Mouse (Mus musculus): Measurements from ENCODE around the gene Il1rapl1. TPM values are rescaled to one million over a fixed set of nuclear protein-coding genes. Genes with fewer than 3 reads are reported as not detected.
A peak's percentile ranks its signal among the peaks of the same experiment; 100 is the strongest.

The Il1rapl1 gene
- total RNA-seq, 2 experiments from 2014 or later = 0.98 to 1.4 TPM

DNA sequence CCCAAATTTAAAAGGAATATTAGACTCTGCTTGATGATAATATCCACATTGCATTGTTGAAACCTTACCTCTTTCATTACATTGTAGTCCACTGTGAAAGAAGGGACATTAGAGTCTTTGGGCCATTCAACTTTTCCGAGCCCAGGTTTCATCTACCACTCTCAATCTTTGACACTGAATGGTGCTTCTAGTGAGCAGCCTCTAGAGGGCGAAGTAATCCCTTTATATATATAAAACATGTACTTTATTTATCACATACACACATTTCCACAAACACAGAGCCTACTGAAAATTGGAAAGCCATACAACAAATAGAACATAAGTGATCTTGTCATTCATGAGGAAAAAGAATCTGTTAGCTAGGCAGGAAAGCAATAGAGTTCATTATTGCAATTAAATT lies 459.8 kb downstream of the Il1rapl1 start:
- DNase-seq (ENCODE audit: low spot score in 2 of 2) = no peak

DNA sequence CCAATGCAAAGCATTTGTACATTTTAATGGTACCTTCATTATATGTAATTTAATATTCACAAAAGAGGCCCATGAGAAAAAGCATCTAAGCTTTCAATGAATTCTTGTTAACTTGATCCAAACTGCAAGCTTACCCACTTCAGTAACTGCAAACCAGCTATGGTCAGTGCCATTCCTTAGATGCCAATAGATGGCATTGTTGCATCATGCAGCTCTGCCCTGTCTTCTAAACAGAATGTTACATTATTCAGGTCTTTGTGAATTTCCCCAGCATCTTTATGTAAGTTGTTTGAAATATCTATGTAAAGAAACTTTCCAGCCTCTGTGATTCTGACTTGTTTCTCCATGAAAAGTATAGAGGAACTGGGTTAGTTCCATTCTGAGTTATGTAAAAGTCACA lies 514.5 kb downstream of the Il1rapl1 start:
- DNase-seq (ENCODE audit: low spot score in 2 of 2) = no peak

- DNase-seq (ENCODE audit: low spot score in 2 of 2) = no peak
Observed at GRCm38 (mm10) chrX:87507997-87508396, 607.4 kb downstream of the Il1rapl1 start.

DNA sequence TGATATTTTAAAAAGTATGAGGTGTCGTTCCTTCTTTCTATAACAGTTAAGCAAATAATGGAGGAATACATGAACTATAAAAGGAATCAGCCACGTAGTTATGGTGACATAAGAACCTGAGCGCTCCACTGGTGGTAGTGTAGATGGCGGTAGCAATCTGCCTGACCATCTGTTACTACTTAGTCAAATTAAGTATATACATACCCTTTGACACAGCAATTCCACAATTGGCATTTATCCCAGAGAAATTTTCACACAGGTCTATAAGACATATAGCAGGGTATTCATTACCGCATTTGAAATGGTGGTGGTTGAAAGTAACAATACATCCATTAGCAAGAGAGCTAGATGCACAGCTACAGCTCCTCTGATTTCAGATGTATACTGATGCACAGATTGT lies 612.8 kb downstream of the Il1rapl1 start:
- no peak for DNase-seq (ENCODE audit: low spot score in 2 of 2)

DNA sequence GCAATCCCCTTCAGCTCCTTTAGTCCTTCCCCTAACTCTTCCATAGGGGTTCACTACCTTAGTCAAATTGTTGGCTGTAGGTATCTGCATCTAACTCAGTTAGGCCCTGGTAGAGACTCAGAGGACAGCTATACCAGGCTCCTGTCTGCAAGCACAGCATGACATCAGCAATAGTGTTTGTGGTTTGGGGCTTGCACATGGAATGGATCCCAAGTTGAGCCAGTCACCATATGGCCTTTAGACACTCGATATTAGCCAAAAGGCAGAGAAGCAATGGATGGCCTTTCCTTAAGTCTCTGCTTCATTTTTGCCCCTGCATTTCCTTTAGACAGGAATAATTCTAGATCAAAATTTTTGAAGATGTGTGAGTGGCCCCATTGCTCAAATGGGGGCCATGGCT lies 632.0 kb downstream of the Il1rapl1 start:
- DNase-seq (ENCODE audit: low spot score in 2 of 2) = no peak

- DNase-seq (ENCODE audit: low spot score in 2 of 2) = peak; percentile 84 to 98
Observed at GRCm38 (mm10) chrX:87238191-87238590, 877.3 kb downstream of the Il1rapl1 start.

- DNase-seq (ENCODE audit: low spot score in 2 of 2) = no peak
Observed at GRCm38 (mm10) chrX:87225280-87225679, 890.2 kb downstream of the Il1rapl1 start.

- DNase-seq (ENCODE audit: low spot score in 2 of 2) = no peak
Observed at GRCm38 (mm10) chrX:87002296-87002695, 1113.1 kb downstream of the Il1rapl1 start.

DNA sequence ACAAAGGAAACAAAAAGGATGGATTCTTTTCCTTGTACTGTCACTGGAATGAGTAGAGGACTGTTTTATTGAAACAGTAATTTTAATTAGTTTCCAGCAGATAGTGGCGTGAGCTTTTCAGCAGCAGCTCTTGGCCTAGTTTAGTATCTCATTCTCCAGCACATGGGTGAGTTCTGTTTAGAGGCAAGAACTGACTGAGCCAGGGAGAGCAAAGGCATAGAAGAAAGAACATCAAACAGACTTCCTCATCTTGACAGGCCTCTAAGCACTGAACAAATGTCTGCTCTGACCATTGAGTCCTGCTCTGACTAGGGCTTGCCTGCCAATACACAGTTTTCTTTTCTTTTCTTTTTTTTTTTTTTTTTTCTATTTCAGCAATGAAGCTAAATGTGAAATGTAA lies 1160.3 kb downstream of the Il1rapl1 start:
- DNase-seq (ENCODE audit: low spot score in 2 of 2) = no peak

DNA sequence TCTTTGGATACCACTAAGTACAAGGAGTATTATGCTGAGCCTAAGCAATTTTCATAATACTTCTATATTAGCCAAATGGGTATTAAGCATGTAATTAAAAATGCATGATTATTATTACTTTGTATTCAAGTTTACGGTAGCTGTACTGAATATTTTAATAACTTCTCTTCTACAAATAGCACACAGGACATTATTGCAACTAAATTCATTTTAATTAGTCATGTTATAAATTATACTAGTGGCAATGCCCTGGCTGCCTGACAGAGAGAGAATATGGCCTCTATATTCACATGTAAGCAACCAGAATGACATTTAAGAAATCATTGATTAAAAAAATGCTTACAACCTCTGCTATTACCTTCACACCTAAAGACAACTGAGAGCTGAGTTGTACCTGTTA lies 1160.8 kb downstream of the Il1rapl1 start:
- DNase-seq (ENCODE audit: low spot score in 2 of 2) = no peak

DNA sequence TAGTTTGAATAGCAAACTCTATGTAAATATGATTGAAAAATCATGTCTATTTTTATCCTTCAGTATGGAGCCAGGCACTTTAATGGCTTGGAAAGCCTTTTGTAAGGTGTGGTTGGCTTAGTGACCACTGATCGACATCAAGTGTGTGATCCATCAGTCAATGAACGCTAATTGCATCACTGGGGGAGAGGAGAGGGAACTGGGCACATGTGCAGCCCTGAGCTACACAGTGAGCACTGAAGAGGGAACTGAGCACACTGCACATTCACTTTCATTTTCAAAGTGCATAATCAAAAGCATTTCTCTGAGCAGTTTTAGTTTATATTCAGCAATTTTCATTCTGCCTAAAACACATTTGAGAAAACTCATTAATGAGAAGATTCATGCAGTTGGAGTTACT lies 1164.5 kb downstream of the Il1rapl1 start:
- no peak for DNase-seq (ENCODE audit: low spot score in 2 of 2)

- no peak for DNase-seq (ENCODE audit: low spot score in 2 of 2)
Observed at GRCm38 (mm10) chrX:86949112-86949511, 1166.3 kb downstream of the Il1rapl1 start.

DNA sequence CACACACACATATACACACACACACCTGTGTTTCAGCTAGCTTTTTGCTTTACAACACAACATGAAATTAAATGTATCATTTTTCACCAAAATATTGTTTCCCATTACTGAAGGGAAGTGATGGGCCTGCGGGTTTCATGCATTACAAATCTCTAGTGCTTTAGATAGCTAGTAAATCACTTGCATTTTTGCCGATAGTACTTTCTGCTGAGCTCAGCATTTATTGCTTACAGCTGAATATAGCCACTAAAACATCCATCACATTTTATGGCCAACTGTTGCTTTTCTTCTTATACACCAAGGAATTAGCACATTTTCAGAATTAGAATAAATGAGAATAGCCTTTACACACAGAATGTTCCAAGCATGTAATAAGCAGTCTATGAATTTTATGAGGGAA lies 1260.6 kb downstream of the Il1rapl1 start:
- no peak for DNase-seq (ENCODE audit: low spot score in 2 of 2)

- DNase-seq (ENCODE audit: low spot score in 2 of 2) = no peak
Observed at GRCm38 (mm10) chrX:86808218-86808617, 1307.2 kb downstream of the Il1rapl1 start.

DNA sequence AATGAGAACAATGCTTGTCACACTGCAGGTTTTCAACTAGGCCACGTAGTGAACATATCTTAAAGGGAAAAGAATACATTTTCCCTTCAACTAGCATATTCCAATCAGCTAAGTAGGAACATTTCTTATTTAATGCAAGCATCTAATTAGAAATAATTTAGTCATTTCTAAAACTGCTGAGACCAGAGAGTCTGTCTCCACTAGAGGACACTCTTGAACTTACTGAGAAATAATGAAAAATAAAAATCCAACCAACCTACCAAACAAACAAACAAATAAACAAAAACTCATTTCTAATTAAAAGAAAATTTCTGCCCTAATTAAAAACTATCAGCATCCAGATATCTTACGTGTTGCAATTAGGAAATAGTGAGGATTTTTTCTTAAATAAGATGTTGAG lies 1312.7 kb downstream of the Il1rapl1 start:
- DNase-seq (ENCODE audit: low spot score in 2 of 2) = no peak

DNA sequence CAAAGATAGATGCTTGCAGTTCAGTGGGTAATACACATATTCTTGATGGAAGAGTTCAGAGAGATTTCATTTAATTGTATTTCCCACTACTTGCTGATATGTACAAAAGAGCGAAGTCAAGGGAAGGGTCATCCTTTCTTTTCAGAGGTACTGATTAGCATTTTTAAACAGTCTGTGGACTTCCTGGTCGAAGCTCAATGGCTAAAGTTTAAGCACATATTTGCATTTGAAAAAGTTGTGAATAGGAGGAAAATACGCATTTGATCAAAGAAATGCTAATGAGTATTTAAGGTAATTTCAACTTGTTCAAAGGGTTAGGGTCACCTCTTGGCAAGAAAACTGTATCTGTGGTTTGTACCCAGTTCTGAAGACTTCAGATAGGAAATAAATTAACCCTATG lies 1386.6 kb downstream of the Il1rapl1 start:
- DNase-seq (ENCODE audit: low spot score in 2 of 2) = no peak

Measured in adrenal gland, postnatal 4 days (tissue).